Mouse (Mus musculus) liver, embryonic 15.5 days (tissue): ENCODE measurements around the gene Appl2. TPM values are rescaled to one million over a fixed set of nuclear protein-coding genes. Genes with fewer than 3 reads are reported as not detected.

Source experiments
- ATAC-seq: fragments of 200-750 bp; cut with Nextera tagmentation; 2 replicates; pipeline ENCODE4 v1.8.0; 2017; ENCODE audit warnings: moderate number of reproducible peaks, mild to moderate bottlenecking, moderate library complexity; ENCODE audit not compliant: insufficient read depth
- H3K27ac ChIP-seq: fragments of 300-500 bp; sonication (generic); replicated peaks from 2 replicates; pipeline ENCODE4 v1.5.1; 2015; ENCODE audit warnings: mild to moderate bottlenecking, inconsistent platforms
- H3K27me3 ChIP-seq: fragments of 300-500 bp; sonication (generic); 2 replicates; pipeline ENCODE4 v1.6.1; 2015; ENCODE audit warnings: mild to moderate bottlenecking, inconsistent platforms
- H3K36me3 ChIP-seq: fragments of 300-500 bp; sonication (generic); replicated peaks from 2 replicates; pipeline ENCODE4 v1.6.1; 2015; ENCODE audit warnings: moderate library complexity, mild to moderate bottlenecking, inconsistent platforms
- H3K4me1 ChIP-seq: fragments of 300-500 bp; sonication (generic); replicated peaks from 2 replicates; pipeline ENCODE4 v1.6.1; 2015; ENCODE audit warnings: inconsistent platforms
- H3K4me2 ChIP-seq: fragments of 300-500 bp; sonication (generic); 2 replicates; pipeline ENCODE4 v1.6.1; 2015; ENCODE audit warnings: moderate library complexity, mild to moderate bottlenecking, inconsistent platforms
- H3K4me3 ChIP-seq: fragments of 300-500 bp; sonication (generic); replicated peaks from 2 replicates; pipeline ENCODE4 v1.5.1; 2015; ENCODE audit warnings: mild to moderate bottlenecking, inconsistent platforms
- H3K9ac ChIP-seq: fragments of 300-500 bp; sonication (generic); 2 replicates; pipeline ENCODE4 v1.6.1; 2015; ENCODE audit warnings: moderate library complexity, mild to moderate bottlenecking, inconsistent platforms
- H3K9me3 ChIP-seq: fragments of 300-500 bp; sonication (generic); replicated peaks from 2 replicates; pipeline ENCODE4 v1.6.1; 2016; ENCODE audit warnings: inconsistent platforms
- WGBS: fragments of 180-500 bp; shearing (Covaris S2); methylation state at CpG from one replicate; pipeline ENCODE4 v1.1.7; 2015; ENCODE audit warnings: mixed read lengths; ENCODE audit not compliant: insufficient replicate concordance; 5-methylcytosine and 5-hydroxymethylcytosine counted together
- polyA plus RNA-seq: library from polyadenylated mRNA; unstranded; fragments of >200 nt; fragmentation: Nextera tagmentation; extraction: Ambion mirVana; gene quantifications from 2 replicates; pipeline ENCODE4 v1.2.1, GENCODE M21; 2015

Appl2 gene
- polyA plus RNA-seq, 1 experiment from 2014 or later: 9.8 TPM

DNA sequence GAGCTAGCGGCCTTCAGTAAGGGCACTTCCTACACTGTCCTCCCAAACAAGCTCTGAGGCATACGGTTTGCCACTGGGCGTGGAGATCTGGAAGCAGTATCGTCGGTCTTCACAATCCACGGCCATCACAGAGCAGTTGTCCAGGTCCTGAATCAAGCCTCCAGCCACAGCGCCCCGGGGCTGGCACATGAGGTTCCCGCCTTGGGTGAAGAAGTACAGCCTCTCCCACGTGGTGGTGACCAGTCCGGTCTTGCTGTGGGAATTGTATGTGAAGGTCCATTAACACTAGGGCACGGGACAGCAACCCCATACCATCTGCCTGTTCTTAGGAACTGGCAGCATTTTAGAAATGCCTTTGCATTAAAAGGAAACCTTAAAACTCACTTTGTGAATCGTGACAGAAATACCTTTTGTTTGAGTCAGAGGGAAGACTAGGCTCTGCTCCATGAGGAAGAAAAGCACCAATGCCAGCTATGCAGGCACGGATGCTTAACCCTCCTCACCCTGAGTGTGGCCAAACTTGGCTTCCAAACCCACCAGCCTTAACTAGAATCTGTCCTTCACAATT is 35.8 kb downstream of the Appl2 start:
- H3K27me3 ChIP-seq: no peaks in the 10 kb centered on the region
- no peak overlapping the region for H3K27ac ChIP-seq
- H3K9me3 ChIP-seq: no peaks in the 10 kb centered on the region
- H3K4me1 ChIP-seq: no peaks in the 10 kb centered on the region
- H3K36me3 ChIP-seq: peaks cover 21% of the 10 kb centered on the region; the same call in 1 of the 2 replicates
- no peak overlapping the region for H3K9ac ChIP-seq
- no peak overlapping the region for H3K4me3 ChIP-seq
- ATAC-seq: no peak
- H3K4me2 ChIP-seq: no peak overlapping the region
- WGBS: 77% methylated on average over 14 of the region's 14 CpGs

GRCm38 (mm10) chr10:83611863-83612262 is 36.7 kb downstream of the Appl2 start:
- Histone ChIP-seq H3K27ac (no peak overlapping the region), H3K4me2 (no peak overlapping the region), H3K9ac (no peak overlapping the region), H3K4me1 (no peaks in the 10 kb centered on the region), H3K36me3 (peaks cover 21% of the 10 kb centered on the region; the same call in 1 of the 2 replicates), H3K4me3 (no peak overlapping the region), H3K27me3 (no peaks in the 10 kb centered on the region), H3K9me3 (no peaks in the 10 kb centered on the region)
- no peak for ATAC-seq
- 76% methylated on average over 5 of the region's 5 CpGs for WGBS

GRCm38 (mm10) chr10:83610518-83610917 is 38.0 kb downstream of the Appl2 start:
- Histone ChIP-seq H3K4me1 (no peaks in the 10 kb centered on the region), H3K36me3 (peaks cover 25% of the 10 kb centered on the region; the same call in 1 of the 2 replicates), H3K27me3 (no peaks in the 10 kb centered on the region), H3K4me2 (no peak overlapping the region), H3K9ac (no peak overlapping the region), H3K27ac (no peak overlapping the region), H3K9me3 (no peaks in the 10 kb centered on the region), H3K4me3 (no peak overlapping the region)
- WGBS: 81% methylated on average over 7 of the region's 7 CpGs
- ATAC-seq: no peak

- Histone ChIP-seq H3K4me1 (no peaks in the 10 kb centered on the region), H3K9ac (no peak overlapping the region), H3K27ac (no peak overlapping the region), H3K4me2 (no peak overlapping the region), H3K4me3 (no peak overlapping the region), H3K27me3 (no peaks in the 10 kb centered on the region), H3K9me3 (no peaks in the 10 kb centered on the region), H3K36me3 (peaks cover 30% of the 10 kb centered on the region; the same call in 1 of the 2 replicates)
- no peak for ATAC-seq
- WGBS: 80% methylated on average over 8 of the region's 8 CpGs
Measured at GRCm38 (mm10) chr10:83608596-83608995, 39.9 kb downstream of the Appl2 start.

- Histone ChIP-seq H3K4me3 (no peak overlapping the region), H3K9ac (no peak overlapping the region), H3K27ac (no peak overlapping the region), H3K27me3 (no peaks in the 10 kb centered on the region), H3K4me1 (no peaks in the 10 kb centered on the region), H3K4me2 (no peak overlapping the region), H3K9me3 (no peaks in the 10 kb centered on the region), H3K36me3 (peaks cover 32% of the 10 kb centered on the region; the same call in 1 of the 2 replicates)
- ATAC-seq: no peak
- 70% methylated on average over 3 of the region's 3 CpGs for WGBS
Measured at GRCm38 (mm10) chr10:83607111-83607510, 41.4 kb downstream of the Appl2 start.

DNA sequence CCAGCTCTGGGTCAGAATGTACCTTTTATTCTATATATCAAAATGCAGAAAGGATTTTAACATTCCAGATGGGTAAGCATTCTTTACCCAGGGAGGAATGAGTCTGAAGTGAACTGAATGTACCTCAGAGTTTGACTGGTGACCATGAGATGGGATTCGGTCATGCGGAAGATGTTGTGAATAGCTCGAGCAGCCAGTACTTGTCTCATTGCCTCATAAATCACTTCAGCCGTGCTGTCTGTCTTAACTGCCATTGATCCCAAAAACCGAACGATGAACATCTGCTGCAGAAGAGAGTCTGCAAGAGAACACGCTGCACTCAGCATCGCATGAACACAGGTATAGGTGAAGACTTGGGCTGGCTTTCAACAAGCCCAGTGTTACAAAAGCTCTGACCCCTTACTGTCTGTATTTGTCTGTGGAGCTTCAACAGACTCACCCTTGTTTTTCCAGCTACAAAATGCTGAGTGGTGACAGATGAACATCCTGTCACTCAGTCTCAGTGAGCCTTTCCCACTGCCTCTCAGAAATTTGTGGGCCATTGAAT is 42.8 kb downstream of the Appl2 start:
- Histone ChIP-seq H3K4me1 (no peaks in the 10 kb centered on the region), H3K27me3 (no peaks in the 10 kb centered on the region), H3K36me3 (peaks cover 34% of the 10 kb centered on the region), H3K4me2 (no peak overlapping the region), H3K9ac (no peak overlapping the region), H3K27ac (no peak overlapping the region), H3K4me3 (no peak overlapping the region), H3K9me3 (no peaks in the 10 kb centered on the region)
- 85% methylated on average over 8 of the region's 8 CpGs for WGBS
- ATAC-seq: no peak

GRCm38 (mm10) chr10:83603956-83604564 is 44.5 kb downstream of the Appl2 start:
- no peak overlapping the region for H3K4me2 ChIP-seq
- no peak for ATAC-seq
- no peaks in the 10 kb centered on the region for H3K27me3 ChIP-seq
- H3K36me3 ChIP-seq: peaks cover 38% of the 10 kb centered on the region
- no peaks in the 10 kb centered on the region for H3K9me3 ChIP-seq
- 81% methylated on average over 10 of the region's 10 CpGs for WGBS
- no peak overlapping the region for H3K9ac ChIP-seq
- no peak overlapping the region for H3K27ac ChIP-seq
- no peaks in the 10 kb centered on the region for H3K4me1 ChIP-seq
- H3K4me3 ChIP-seq: no peak overlapping the region

DNA sequence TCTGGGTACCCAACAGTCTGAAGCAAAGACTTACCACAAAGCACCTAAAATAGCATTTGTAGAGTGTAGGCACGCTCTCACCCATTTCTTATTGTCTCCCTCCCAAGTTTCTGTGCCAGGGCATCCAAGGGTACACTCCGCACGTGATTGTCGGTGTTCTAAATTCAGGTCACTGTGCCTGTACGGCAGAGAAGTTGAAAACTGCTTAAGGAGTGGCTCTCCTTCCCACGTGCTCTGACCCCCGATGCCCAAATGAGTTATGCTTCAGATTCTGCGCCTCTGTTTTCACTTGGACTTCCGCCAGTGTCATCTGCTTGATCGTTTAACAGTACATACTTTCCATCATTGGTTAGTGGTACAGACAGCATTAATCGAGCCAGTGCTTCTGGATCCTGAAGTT is 47.9 kb downstream of the Appl2 start:
- Histone ChIP-seq H3K27me3 (no peaks in the 10 kb centered on the region), H3K4me1 (no peaks in the 10 kb centered on the region), H3K4me3 (no peak overlapping the region), H3K9me3 (no peaks in the 10 kb centered on the region), H3K36me3 (peaks cover 30% of the 10 kb centered on the region), H3K4me2 (no peak overlapping the region), H3K27ac (no peak overlapping the region), H3K9ac (no peak overlapping the region)
- WGBS: 79% methylated on average over 11 of the region's 11 CpGs
- no peak for ATAC-seq

GRCm38 (mm10) chr10:83594526-83594925 is 54.0 kb downstream of the Appl2 start:
- 82% methylated on average over 5 of the region's 5 CpGs for WGBS
- H3K4me3 ChIP-seq: no peak overlapping the region

GRCm38 (mm10) chr10:83592616-83593015 is 55.9 kb downstream of the Appl2 start:
- Histone ChIP-seq H3K9me3 (no peaks in the 10 kb centered on the region), H3K36me3 (peaks cover 63% of the 10 kb centered on the region), H3K4me1 (no peaks in the 10 kb centered on the region), H3K4me2 (no peak overlapping the region), H3K4me3 (no peak overlapping the region), H3K9ac (no peak overlapping the region), H3K27me3 (no peaks in the 10 kb centered on the region), H3K27ac (no peak overlapping the region)
- WGBS: 81% methylated on average over 7 of the region's 7 CpGs
- no peak for ATAC-seq

More at GRCm38 (mm10) chr10:83594526-83594925, 54.0 kb downstream of the Appl2 start:
- H3K4me2 ChIP-seq: no peak overlapping the region
- H3K9me3 ChIP-seq: no peaks in the 10 kb centered on the region
- no peaks in the 10 kb centered on the region for H3K4me1 ChIP-seq
- H3K9ac ChIP-seq: no peak overlapping the region
- no peak overlapping the region for H3K27ac ChIP-seq
- H3K36me3 ChIP-seq: peaks cover 49% of the 10 kb centered on the region
- no peak for ATAC-seq
- H3K27me3 ChIP-seq: no peaks in the 10 kb centered on the region

- H3K36me3 ChIP-seq: peaks cover 71% of the 10 kb centered on the region
- H3K27ac ChIP-seq: no peak overlapping the region
- no peak overlapping the region for H3K4me3 ChIP-seq
- no peaks in the 10 kb centered on the region for H3K9me3 ChIP-seq
- ATAC-seq: no peak
- no peaks in the 10 kb centered on the region for H3K27me3 ChIP-seq
- no peaks in the 10 kb centered on the region for H3K4me1 ChIP-seq
- WGBS: 79% methylated on average over 6 of the region's 6 CpGs
- H3K9ac ChIP-seq: no peak overlapping the region
- no peak overlapping the region for H3K4me2 ChIP-seq
Measured at GRCm38 (mm10) chr10:83590801-83591200, 57.7 kb downstream of the Appl2 start.
